Comparison of ENCODE assay signal across 8 mouse cellular contexts in genomic region chr19:57136228-57136627, GRCm38 (mm10).
DNase-seq lines count a peak whose midpoint lies in the region; ATAC-seq and TF ChIP-seq lines count a peak whose summit lies in the region.

No protein-coding gene starts in this region.

- peak; percentile 91 for DNase-seq in CD4-positive, CD25-positive, alpha-beta regulatory T cell, adult 2 months (ENCODE audit: low read depth, low spot score)
- peak; percentile 93 for DNase-seq in MN1 (ENCODE audit: low spot score)
- peak; percentile 71 for DNase-seq in cerebellum, adult 9-11 months
- DNase-seq in gastrocnemius, adult 2 months: peak; percentile 64
- DNase-seq in lung, postnatal 4 days: peak; percentile 63 to 87
- peak; percentile 46 to 78 for DNase-seq in spleen, adult 18-20 months

- no peaks in the 10 kb centered on the region for H3K9me3 ChIP-seq in kidney, embryonic 16.5 days (ENCODE audit: low read length)

- no peak for ATAC-seq in CD4-positive, CD25-positive, alpha-beta regulatory T cell, adult 4 months
- peak; percentile 43; the same call in 1 of the 2 replicates for ATAC-seq in kidney, embryonic 16.5 days (ENCODE audit: low FRiP score, low TSS enrichment)

- intact Hi-C loops in gastrocnemius, adult 2 months (cut with DNase I): loop anchor here (2.0 to 10.0 kb wide), 2 partner anchors 69 to 211 kb away; no protein-coding TSS in a partner anchor

- H3K4me1 ChIP-seq in kidney, embryonic 16.5 days (ENCODE audit: insufficient read depth, low read length): peaks cover 28% of the 10 kb centered on the region

- no peak overlapping the region for H3K4me2 ChIP-seq in kidney, embryonic 16.5 days (replicated peaks; ENCODE audit: low read depth, low read length)

- H3K9ac ChIP-seq in kidney, embryonic 16.5 days (replicated peaks; ENCODE audit: low read length): no peak overlapping the region

- H3K27me3 ChIP-seq in kidney, embryonic 16.5 days (ENCODE audit: insufficient read depth, low read length): no peaks in the 10 kb centered on the region

- H3K36me3 ChIP-seq in kidney, embryonic 16.5 days (ENCODE audit: insufficient read depth, low read length): no peaks in the 10 kb centered on the region

- 47% methylated on average over 7 of the region's 7 CpGs for WGBS in kidney, embryonic 16.5 days

- TF ChIP-seq CTCF in gastrocnemius, adult 2 months (IDR thresholded peaks at IDR 0.05): peak; percentile 72

- peak overlapping the region; percentile 16; the same call in 1 of the 2 replicates for H3K27ac ChIP-seq in gastrocnemius, adult 2 months
- H3K27ac ChIP-seq in kidney, embryonic 16.5 days (ENCODE audit: low read length): no peak overlapping the region

- no peak overlapping the region for H3K4me3 ChIP-seq in gastrocnemius, adult 2 months
- no peak overlapping the region for H3K4me3 ChIP-seq in kidney, embryonic 16.5 days (ENCODE audit: low read length)
